Mouse (Mus musculus): ENCODE data around the gene Pfkp. TPM values are rescaled to one million over a fixed set of nuclear protein-coding genes. Genes with fewer than 3 reads are reported as not detected.

The Pfkp gene
- polyA plus RNA-seq, 1 experiment from 2014 or later: 141 TPM

GRCm38 (mm10) chr13:6636520-6636919 lies 12.1 kb downstream of the Pfkp start:
- Histone ChIP-seq H3K4me1 (replicated peaks) (peaks cover 4% of the 10 kb centered on the region), H3K4me3 (replicated peaks) (no peak overlapping the region), H3K9me3 (no peaks in the 10 kb centered on the region), H3K36me3 (no peaks in the 10 kb centered on the region), H3K9ac (replicated peaks) (no peak overlapping the region), H3K27ac (no peak overlapping the region), H3K4me2 (replicated peaks) (no peak overlapping the region), H3K27me3 (no peaks in the 10 kb centered on the region)
- ATAC-seq: no peak
- WGBS: 73% methylated on average over 6 of the region's 6 CpGs

- H3K4me3 ChIP-seq (replicated peaks): no peak overlapping the region
- no peak overlapping the region for H3K9ac ChIP-seq (replicated peaks)
- no peak overlapping the region for H3K27ac ChIP-seq
- WGBS: 80% methylated on average over 11 of the region's 11 CpGs
- no peak overlapping the region for H3K4me2 ChIP-seq (replicated peaks)
- no peaks in the 10 kb centered on the region for H3K9me3 ChIP-seq
- no peaks in the 10 kb centered on the region for H3K27me3 ChIP-seq
- ATAC-seq: no peak
- peaks cover 4% of the 10 kb centered on the region for H3K4me1 ChIP-seq (replicated peaks)
- H3K36me3 ChIP-seq: no peaks in the 10 kb centered on the region
These were observed 13.2 kb downstream of the Pfkp start for GRCm38 (mm10) chr13:6635138-6636076.

GRCm38 (mm10) chr13:6634063-6634462 lies 14.5 kb downstream of the Pfkp start:
- no peak overlapping the region for H3K4me2 ChIP-seq (replicated peaks)
- ATAC-seq: no peak
- H3K27me3 ChIP-seq: no peaks in the 10 kb centered on the region
- no peak overlapping the region for H3K27ac ChIP-seq
- peaks cover 4% of the 10 kb centered on the region for H3K4me1 ChIP-seq (replicated peaks)
- H3K36me3 ChIP-seq: no peaks in the 10 kb centered on the region
- H3K4me3 ChIP-seq (replicated peaks): no peak overlapping the region
- H3K9ac ChIP-seq (replicated peaks): no peak overlapping the region
- 91% methylated on average over 12 of the region's 12 CpGs for WGBS
- H3K9me3 ChIP-seq: no peaks in the 10 kb centered on the region

GRCm38 (mm10) chr13:6633524-6633923 lies 15.1 kb downstream of the Pfkp start:
- Histone ChIP-seq H3K27ac (no peak overlapping the region), H3K9ac (replicated peaks) (no peak overlapping the region)
- 84% methylated on average over 7 of the region's 7 CpGs for WGBS

GRCm38 (mm10) chr13:6632935-6633334 lies 15.6 kb downstream of the Pfkp start:
- Histone ChIP-seq H3K4me2 (replicated peaks) (no peak overlapping the region), H3K4me3 (replicated peaks) (no peak overlapping the region), H3K36me3 (no peaks in the 10 kb centered on the region), H3K9ac (replicated peaks) (no peak overlapping the region), H3K9me3 (no peaks in the 10 kb centered on the region), H3K27ac (no peak overlapping the region), H3K27me3 (no peaks in the 10 kb centered on the region), H3K4me1 (replicated peaks) (peaks cover 4% of the 10 kb centered on the region)
- no peak for ATAC-seq
- 70% methylated on average over 4 of the region's 4 CpGs for WGBS

More at GRCm38 (mm10) chr13:6633524-6633923, 15.1 kb downstream of the Pfkp start:
- H3K36me3 ChIP-seq: no peaks in the 10 kb centered on the region
- ATAC-seq: no peak
- H3K9me3 ChIP-seq: no peaks in the 10 kb centered on the region
- no peaks in the 10 kb centered on the region for H3K27me3 ChIP-seq
- peaks cover 4% of the 10 kb centered on the region for H3K4me1 ChIP-seq (replicated peaks)
- H3K4me2 ChIP-seq (replicated peaks): no peak overlapping the region
- H3K4me3 ChIP-seq (replicated peaks): no peak overlapping the region

- WGBS: 72% methylated on average over 8 of the region's 8 CpGs
- no peaks in the 10 kb centered on the region for H3K36me3 ChIP-seq
- H3K4me2 ChIP-seq (replicated peaks): no peak overlapping the region
- H3K27me3 ChIP-seq: no peaks in the 10 kb centered on the region
- H3K27ac ChIP-seq: no peak overlapping the region
- H3K9me3 ChIP-seq: no peaks in the 10 kb centered on the region
- H3K4me1 ChIP-seq (replicated peaks): peaks cover 4% of the 10 kb centered on the region
- no peak for ATAC-seq
- H3K4me3 ChIP-seq (replicated peaks): no peak overlapping the region
- no peak overlapping the region for H3K9ac ChIP-seq (replicated peaks)
These were observed 16.1 kb downstream of the Pfkp start for GRCm38 (mm10) chr13:6632513-6632912.

- H3K4me2 ChIP-seq (replicated peaks): no peak overlapping the region
These were observed 16.6 kb downstream of the Pfkp start for GRCm38 (mm10) chr13:6631772-6632510.

GRCm38 (mm10) chr13:6630660-6631059 lies 17.9 kb downstream of the Pfkp start:
- Histone ChIP-seq H3K4me2 (replicated peaks) (no peak overlapping the region), H3K4me1 (replicated peaks) (no peaks in the 10 kb centered on the region), H3K36me3 (no peaks in the 10 kb centered on the region), H3K27me3 (no peaks in the 10 kb centered on the region), H3K27ac (no peak overlapping the region), H3K4me3 (replicated peaks) (no peak overlapping the region), H3K9me3 (no peaks in the 10 kb centered on the region), H3K9ac (replicated peaks) (no peak overlapping the region)
- WGBS: 87% methylated on average over 5 of the region's 5 CpGs
- ATAC-seq: no peak

More at GRCm38 (mm10) chr13:6631772-6632510, 16.6 kb downstream of the Pfkp start:
- no peaks in the 10 kb centered on the region for H3K36me3 ChIP-seq
- H3K27me3 ChIP-seq: no peaks in the 10 kb centered on the region
- H3K27ac ChIP-seq: no peak overlapping the region
- H3K9ac ChIP-seq (replicated peaks): no peak overlapping the region
- no peaks in the 10 kb centered on the region for H3K9me3 ChIP-seq
- no peak for ATAC-seq
- 74% methylated on average over 12 of the region's 12 CpGs for WGBS
- no peak overlapping the region for H3K4me3 ChIP-seq (replicated peaks)
- peaks cover 4% of the 10 kb centered on the region for H3K4me1 ChIP-seq (replicated peaks)

GRCm38 (mm10) chr13:6629927-6630326 lies 18.6 kb downstream of the Pfkp start:
- WGBS: 80% methylated on average over 5 of the region's 5 CpGs
- Histone ChIP-seq H3K9me3 (no peaks in the 10 kb centered on the region), H3K4me2 (replicated peaks) (no peak overlapping the region), H3K27me3 (no peaks in the 10 kb centered on the region), H3K4me3 (replicated peaks) (no peak overlapping the region), H3K4me1 (replicated peaks) (no peaks in the 10 kb centered on the region), H3K27ac (no peak overlapping the region), H3K36me3 (no peaks in the 10 kb centered on the region), H3K9ac (replicated peaks) (no peak overlapping the region)
- ATAC-seq: no peak

- no peaks in the 10 kb centered on the region for H3K27me3 ChIP-seq
- WGBS: 89% methylated on average over 14 of the region's 14 CpGs
- H3K9me3 ChIP-seq: no peaks in the 10 kb centered on the region
- no peak for ATAC-seq
- H3K9ac ChIP-seq (replicated peaks): no peak overlapping the region
- H3K36me3 ChIP-seq: no peaks in the 10 kb centered on the region
- H3K4me3 ChIP-seq (replicated peaks): no peak overlapping the region
- H3K4me2 ChIP-seq (replicated peaks): no peak overlapping the region
- no peak overlapping the region for H3K27ac ChIP-seq
- H3K4me1 ChIP-seq (replicated peaks): no peaks in the 10 kb centered on the region
These were observed 19.4 kb downstream of the Pfkp start for GRCm38 (mm10) chr13:6628998-6629764.

- 88% methylated on average over 3 of the region's 3 CpGs for WGBS
- no peaks in the 10 kb centered on the region for H3K27me3 ChIP-seq
- no peak for ATAC-seq
- H3K36me3 ChIP-seq: no peaks in the 10 kb centered on the region
- no peak overlapping the region for H3K27ac ChIP-seq
- H3K4me2 ChIP-seq (replicated peaks): no peak overlapping the region
- no peak overlapping the region for H3K4me3 ChIP-seq (replicated peaks)
- H3K9me3 ChIP-seq: no peaks in the 10 kb centered on the region
- H3K9ac ChIP-seq (replicated peaks): no peak overlapping the region
- no peaks in the 10 kb centered on the region for H3K4me1 ChIP-seq (replicated peaks)
These were observed 20.3 kb downstream of the Pfkp start for GRCm38 (mm10) chr13:6628261-6628660.

- H3K4me1 ChIP-seq (replicated peaks): no peaks in the 10 kb centered on the region
- H3K4me2 ChIP-seq (replicated peaks): no peak overlapping the region
- no peaks in the 10 kb centered on the region for H3K27me3 ChIP-seq
- H3K9me3 ChIP-seq: no peaks in the 10 kb centered on the region
- ATAC-seq: no peak
- H3K9ac ChIP-seq (replicated peaks): no peak overlapping the region
- H3K4me3 ChIP-seq (replicated peaks): no peak overlapping the region
- no peaks in the 10 kb centered on the region for H3K36me3 ChIP-seq
- H3K27ac ChIP-seq: no peak overlapping the region
- WGBS: 95% methylated on average over 3 of the region's 3 CpGs
These were observed 21.2 kb downstream of the Pfkp start for GRCm38 (mm10) chr13:6627352-6627751.
